Mouse (Mus musculus) heart, postnatal 4 days (tissue): ENCODE measurements around the gene Slamf9. TPM values are rescaled to one million over a fixed set of nuclear protein-coding genes. Genes with fewer than 3 reads are reported as not detected.

Experiments
- DNase-seq: peaks from one replicate; pipeline ENCODE4 v3.0.0; 2021
- total RNA-seq, 2 experiments: library from RNA; stranded (reverse); gene quantifications; 2 replicates each; pipeline ENCODE4 v1.2.3; 2021

The Slamf9 gene
- total RNA-seq, 2 experiments from 2014 or later: 1.4 to 1.8 TPM

- DNase-seq: no peak
These were observed 12.6 kb upstream of the Slamf9 start for GRCm38 (mm10) chr1:172462534-172462933.

- no peak for DNase-seq
These were observed 11.5 kb upstream of the Slamf9 start for GRCm38 (mm10) chr1:172463387-172464333.

GRCm38 (mm10) chr1:172468301-172468877 is 6.8 kb upstream of the Slamf9 start:
- DNase-seq: no peak

- no peak for DNase-seq
These were observed 5.8 kb upstream of the Slamf9 start for GRCm38 (mm10) chr1:172469373-172469772.

- no peak for DNase-seq
These were observed 5.2 kb upstream of the Slamf9 start for GRCm38 (mm10) chr1:172469810-172470448.

- DNase-seq: no peak
These were observed 2.2 kb upstream of the Slamf9 start for GRCm38 (mm10) chr1:172472909-172473308.

GRCm38 (mm10) chr1:172474196-172474595 is 962 bp upstream of the Slamf9 start:
- DNase-seq: no peak

GRCm38 (mm10) chr1:172478020-172478419 is 2.9 kb downstream of the Slamf9 start:
- no peak for DNase-seq

- DNase-seq: no peak
These were observed 5.2 kb downstream of the Slamf9 start for GRCm38 (mm10) chr1:172480376-172480775.

GRCm38 (mm10) chr1:172481111-172481510 is 6.0 kb downstream of the Slamf9 start:
- no peak for DNase-seq

GRCm38 (mm10) chr1:172481540-172482280 is 6.6 kb downstream of the Slamf9 start, which contains the start of gene Igsf9:
Gene Igsf9 (plus strand): TSS chr1:172481788.
- DNase-seq: peak; percentile 93

GRCm38 (mm10) chr1:172482518-172483360 is 7.6 kb downstream of the Slamf9 start:
- no peak for DNase-seq

- no peak for DNase-seq
These were observed 8.2 kb downstream of the Slamf9 start for GRCm38 (mm10) chr1:172483361-172483660.

- no peak for DNase-seq
These were observed 9.1 kb downstream of the Slamf9 start for GRCm38 (mm10) chr1:172484236-172484635.

- DNase-seq: no peak
These were observed 9.5 kb downstream of the Slamf9 start for GRCm38 (mm10) chr1:172484671-172485070.

- DNase-seq: no peak
These were observed 10.7 kb downstream of the Slamf9 start for GRCm38 (mm10) chr1:172485821-172486220.

GRCm38 (mm10) chr1:172486236-172486635 is 11.1 kb downstream of the Slamf9 start:
- DNase-seq: no peak

GRCm38 (mm10) chr1:172486651-172487050 is 11.5 kb downstream of the Slamf9 start:
- DNase-seq: no peak

- DNase-seq: no peak
These were observed 12.7 kb downstream of the Slamf9 start for GRCm38 (mm10) chr1:172487859-172488258.

GRCm38 (mm10) chr1:172488831-172489230 is 13.7 kb downstream of the Slamf9 start:
- DNase-seq: no peak

GRCm38 (mm10) chr1:172489585-172490250 is 14.6 kb downstream of the Slamf9 start:
- DNase-seq: no peak
